Mouse (Mus musculus) brain, embryonic 14.5 days (tissue): ENCODE results near the gene Eepd1. TPM values are rescaled to one million over a fixed set of nuclear protein-coding genes. Genes with fewer than 3 reads are reported as not detected.

Experiments used
- DNase-seq: peaks from one replicate; pipeline ENCODE4 v3.0.0-alpha.2; 2011; ENCODE audit warnings: low read depth
- CTCF ChIP-seq: fragments of 200-500 bp; IDR thresholded peaks from 2 replicates; pipeline ENCODE4 v1.5.1; 2012; ENCODE audit warnings: inconsistent platforms, mild to moderate bottlenecking, moderate library complexity, borderline replicate concordance; ENCODE audit not compliant: insufficient read depth, insufficient read length; ENCODE audit errors: extremely low read depth
- POLR2A ChIP-seq: fragments of 200-500 bp; IDR thresholded peaks from 2 replicates; pipeline ENCODE4 v1.6.1; 2012; ENCODE audit warnings: mild to moderate bottlenecking, inconsistent platforms, borderline replicate concordance; ENCODE audit not compliant: poor library complexity, insufficient read depth, insufficient read length, severe bottlenecking; ENCODE audit errors: extremely low read depth
- polyA plus RNA-seq: library from polyadenylated mRNA; depleted of rRNA; stranded (reverse); fragments of >200 nt; gene quantifications from 2 replicates; pipeline ENCODE4 v1.2.3, GENCODE M21; 2012

Gene Eepd1
- polyA plus RNA-seq, 1 experiment: 5.3 TPM

DNA sequence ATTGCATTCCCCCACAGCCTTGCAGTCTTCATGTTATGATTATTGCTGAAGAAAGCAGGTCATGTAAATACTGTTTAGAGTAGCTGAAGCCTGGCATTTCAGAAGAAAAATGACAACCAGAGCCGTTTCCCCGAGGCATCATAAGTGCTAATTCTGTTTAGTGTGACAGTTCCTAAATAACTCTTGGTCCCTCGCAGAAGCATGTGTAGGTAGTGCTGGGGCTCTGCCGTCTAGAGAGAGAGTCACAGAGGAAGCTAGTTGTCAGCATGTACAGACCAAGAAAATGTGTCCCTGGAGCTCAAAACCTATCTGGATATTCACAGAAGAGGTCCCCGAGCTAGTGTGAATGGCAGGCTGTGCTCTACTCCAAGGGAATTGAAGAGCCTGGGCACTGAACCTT, 85.7 kb downstream of the Eepd1 start:
- TF ChIP-seq CTCF: no peak
- TF ChIP-seq POLR2A: no peak
- peak; percentile 7 for DNase-seq

DNA sequence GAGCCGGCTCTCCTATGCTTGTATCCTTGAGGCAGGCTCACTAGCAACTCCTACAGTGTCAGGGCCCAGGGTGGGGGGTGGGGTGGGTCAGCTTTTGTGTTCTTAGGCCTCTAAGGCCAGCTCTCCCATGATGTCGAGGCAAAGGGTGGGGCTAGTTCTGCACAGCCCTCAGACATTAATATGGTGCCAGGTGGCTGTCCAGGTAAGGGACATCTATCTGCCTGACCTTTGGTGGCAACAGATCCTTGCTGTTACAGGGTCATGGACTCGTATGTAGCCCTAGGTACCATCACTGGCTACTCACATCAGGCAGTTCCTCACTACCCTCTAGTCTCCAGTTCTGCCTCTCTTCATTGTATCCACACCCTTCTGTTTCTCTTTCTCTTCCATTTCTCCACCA, 87.4 kb downstream of the Eepd1 start:
- no peak for DNase-seq
- TF ChIP-seq CTCF (no peak), POLR2A (no peak)

DNA sequence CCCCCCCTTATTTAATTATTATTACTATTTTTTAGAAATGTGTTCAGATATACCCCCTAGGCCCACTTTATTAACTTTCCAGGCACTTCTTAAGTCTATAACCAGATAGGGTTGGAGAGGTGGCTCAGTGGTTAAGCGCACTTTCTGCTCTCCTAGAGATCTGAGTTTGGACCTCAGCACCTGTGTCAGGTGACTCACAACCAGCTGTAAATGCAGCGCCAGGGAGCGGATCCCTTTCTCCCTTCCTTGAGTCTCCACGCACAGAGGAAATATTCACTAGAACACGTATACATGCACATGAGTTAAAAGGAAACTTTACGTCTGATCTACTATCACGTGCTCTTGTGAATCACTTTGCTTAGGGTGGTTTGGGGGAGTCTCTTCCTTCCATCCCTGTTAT, 88.7 kb downstream of the Eepd1 start:
- DNase-seq: no peak
- TF ChIP-seq POLR2A: no peak
- no peak for TF ChIP-seq CTCF

DNA sequence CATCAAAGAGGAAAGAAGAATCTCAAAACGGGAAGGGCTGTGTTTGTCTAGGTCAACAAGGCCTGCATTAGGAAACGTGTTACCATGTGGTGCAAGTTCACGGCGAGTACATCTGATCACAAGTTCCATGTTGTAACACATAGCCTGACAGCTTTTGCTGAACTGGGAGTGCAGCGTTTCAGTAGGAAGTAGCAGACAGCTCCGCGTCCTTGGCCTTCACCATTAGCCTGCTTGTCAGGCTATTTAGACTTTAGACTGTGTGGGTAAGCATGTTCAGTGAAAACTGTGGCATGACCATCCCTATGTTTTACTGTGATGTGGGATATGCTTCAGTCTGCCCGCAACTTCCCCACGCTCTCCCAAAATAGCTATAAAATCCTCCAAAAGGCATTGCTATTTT, 89.1 kb downstream of the Eepd1 start:
- peak; percentile 19 for DNase-seq
- TF ChIP-seq POLR2A (no peak), CTCF (no peak)

DNA sequence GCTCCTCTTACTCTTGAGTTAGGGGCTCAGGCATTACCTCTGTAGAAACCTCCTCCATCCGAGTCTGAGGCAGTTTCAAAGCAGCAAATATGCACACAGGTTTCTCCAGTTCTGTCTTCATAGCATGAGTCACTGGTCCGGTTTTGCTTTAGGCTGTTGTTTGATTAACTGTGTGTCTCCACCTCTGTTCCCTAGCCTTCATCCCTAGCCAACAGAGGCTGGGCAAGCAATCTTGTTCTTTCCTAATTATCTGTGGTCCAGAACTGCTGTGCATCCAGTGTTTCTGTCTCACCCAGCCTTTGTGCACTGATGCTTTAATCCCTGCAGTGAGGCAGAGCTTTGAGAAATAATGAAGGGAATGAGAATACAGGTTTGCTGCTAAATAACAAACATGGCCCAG, 90.0 kb downstream of the Eepd1 start:
- TF ChIP-seq POLR2A (no peak), CTCF (no peak)
- peak; percentile 77 for DNase-seq

DNA sequence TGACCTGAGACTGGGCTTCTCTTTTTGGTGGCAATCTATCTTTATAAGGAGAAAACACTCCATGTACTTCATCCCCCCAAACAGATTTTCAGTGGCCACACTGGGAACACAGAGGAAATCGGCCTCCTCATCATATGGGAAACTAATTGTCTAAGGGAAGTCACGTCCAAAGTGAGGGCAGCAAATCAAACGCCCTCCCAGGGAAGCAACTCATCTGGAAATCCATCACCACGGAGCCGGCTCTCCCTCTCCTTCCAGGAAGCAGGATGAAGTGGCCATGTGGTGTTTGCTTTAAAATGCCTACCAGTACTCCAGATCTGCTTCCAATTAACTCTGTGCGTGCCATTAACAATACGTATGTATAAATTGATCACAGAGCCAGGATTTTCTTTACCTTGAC, 92.4 kb downstream of the Eepd1 start:
- TF ChIP-seq POLR2A: no peak
- TF ChIP-seq CTCF: no peak
- peak; percentile 9 for DNase-seq

DNA sequence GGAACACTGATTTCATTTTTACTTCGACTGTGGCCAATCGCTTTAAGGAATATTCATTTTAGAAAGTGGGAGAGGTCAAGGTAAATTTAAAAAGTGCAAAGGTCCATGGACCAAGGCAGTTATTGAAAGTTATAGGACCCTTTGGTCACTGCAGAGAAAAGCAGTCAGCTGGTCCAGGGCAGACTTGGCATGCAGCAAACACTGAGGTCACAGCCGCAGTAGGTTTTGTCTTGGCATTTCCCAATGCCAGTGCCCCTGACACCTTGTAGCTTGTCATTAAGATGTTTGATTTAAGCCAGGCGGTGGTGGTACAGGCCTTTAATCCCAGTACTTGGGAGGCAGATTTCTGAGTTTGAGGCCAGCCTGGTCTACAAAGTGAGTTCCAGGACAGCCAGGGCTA, 92.8 kb downstream of the Eepd1 start:
- DNase-seq: no peak
- TF ChIP-seq POLR2A: no peak
- TF ChIP-seq CTCF: no peak

DNA sequence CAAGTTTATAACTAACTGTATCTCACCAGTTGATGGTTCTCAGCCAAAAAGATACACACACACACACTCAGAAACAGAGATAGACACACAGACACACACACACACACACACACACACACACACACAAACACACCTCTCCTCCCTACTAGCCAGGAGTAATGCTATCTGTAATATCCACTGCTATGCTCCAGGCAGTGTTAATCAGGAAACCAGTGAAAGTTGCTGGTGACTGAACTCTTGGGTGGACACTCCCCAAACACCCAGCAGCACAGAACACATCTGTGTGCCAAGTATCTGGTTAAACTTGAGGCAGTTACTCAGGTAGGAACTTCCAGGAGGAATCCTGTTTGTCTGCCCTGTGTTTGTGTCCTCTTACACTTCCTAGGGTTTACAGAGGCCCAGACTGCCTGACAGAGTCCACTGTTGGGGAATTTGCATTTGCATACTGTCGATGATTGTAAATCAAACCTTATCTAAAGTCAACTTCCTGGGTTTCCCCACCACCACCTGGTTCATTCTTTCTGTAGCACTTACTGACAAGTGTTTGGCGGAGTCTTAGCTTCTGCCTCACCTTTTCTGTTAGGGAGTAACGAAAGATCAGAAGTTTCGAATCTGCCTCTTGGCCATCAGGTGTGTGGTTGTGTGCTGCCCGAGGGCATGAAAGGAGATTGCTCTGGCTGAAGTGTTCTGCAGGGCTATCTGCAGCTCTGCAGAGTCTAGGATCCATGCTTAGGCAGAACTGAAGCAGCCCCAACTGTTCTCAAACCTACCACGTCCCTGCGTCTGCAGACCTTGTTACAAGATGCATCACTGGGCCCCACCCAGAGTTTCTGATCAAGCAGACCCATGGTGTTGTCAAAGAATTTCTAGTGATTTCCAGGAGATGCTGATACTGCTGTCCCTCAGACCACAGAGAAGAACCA, 97.6 kb downstream of the Eepd1 start:
- TF ChIP-seq CTCF: no peak
- TF ChIP-seq POLR2A: no peak
- no peak for DNase-seq

DNA sequence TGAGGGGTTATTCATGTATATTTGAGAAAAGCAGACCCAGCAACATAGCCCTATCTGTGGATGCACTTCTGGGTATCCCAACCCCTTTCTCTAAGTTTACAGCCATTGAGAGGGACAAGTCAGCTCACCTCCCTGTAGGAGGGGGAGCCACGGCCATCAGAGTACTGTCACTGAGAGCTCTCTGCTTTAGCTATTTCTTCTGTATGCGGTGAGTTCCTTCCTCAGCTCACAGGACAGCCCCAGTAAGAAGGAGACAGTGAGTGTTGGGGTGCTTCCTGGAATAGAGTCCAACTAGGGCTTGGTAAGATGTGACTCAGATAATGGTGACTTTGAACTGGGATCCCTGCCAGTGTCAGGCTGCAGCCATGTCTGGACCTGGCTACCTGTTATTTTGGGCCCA, 102.3 kb downstream of the Eepd1 start:
- TF ChIP-seq POLR2A: no peak
- TF ChIP-seq CTCF: no peak
- DNase-seq: no peak

DNA sequence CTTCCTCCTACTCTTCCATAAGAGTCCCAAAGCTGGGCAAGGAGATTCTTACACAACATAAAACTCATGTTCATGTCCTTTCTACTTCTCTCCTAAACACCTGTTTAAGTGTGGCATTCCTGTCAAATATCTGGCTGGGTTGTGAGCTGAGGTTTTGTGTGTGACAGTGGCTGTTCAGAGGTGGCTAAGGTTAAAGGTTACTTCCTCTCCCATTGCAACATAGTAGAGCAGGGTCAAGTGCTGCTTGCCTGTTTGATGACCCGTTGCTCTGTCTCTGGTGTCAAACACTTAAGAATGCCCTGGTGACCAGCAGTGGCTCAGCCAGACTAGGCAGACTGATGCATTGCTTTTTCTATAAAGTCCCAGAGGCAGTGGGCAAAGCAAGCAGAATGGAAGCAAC, 104.3 kb downstream of the Eepd1 start:
- no peak for TF ChIP-seq CTCF
- TF ChIP-seq POLR2A: no peak
- DNase-seq: no peak

DNA sequence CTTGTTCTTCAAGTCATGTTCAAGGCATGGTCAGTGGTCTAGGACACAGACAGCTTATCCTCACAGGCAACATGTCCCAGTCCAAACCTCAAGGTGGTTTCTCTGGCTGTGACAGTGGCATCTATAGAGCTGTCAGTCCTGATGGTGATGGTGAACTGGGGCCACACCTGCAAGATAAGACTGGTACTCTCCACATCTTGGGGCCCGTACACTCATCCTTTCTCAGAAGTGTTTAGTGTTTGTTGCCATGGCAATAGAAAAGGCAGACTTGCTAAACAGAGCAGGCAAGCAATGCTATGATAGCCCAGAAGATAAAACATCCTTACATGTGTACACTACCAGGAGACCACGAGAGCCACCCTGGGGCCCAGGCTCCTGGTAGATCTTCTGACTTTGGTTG, 107.2 kb downstream of the Eepd1 start:
- DNase-seq: no peak
- TF ChIP-seq CTCF (no peak), POLR2A (no peak)

DNA sequence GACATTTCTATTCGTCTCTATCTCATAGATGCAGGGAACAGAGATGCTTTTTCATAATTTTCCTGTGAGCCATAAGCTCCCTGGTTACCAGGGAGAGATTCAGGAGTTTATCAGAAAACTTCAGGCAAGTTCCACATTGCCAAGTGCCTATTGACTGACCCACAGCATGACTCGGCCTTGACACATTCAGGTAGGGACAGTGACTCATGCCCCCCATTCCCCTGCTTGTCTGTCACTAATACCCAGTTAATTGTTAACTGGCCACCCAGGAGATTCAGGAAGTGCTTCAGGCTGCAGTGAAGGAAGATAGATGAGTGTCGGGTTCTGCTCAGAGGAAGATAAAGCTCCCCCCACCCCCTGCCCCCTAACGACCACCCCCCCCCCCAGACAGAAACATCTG, 109.4 kb downstream of the Eepd1 start:
- no peak for TF ChIP-seq POLR2A
- no peak for TF ChIP-seq CTCF
- DNase-seq: no peak

DNA sequence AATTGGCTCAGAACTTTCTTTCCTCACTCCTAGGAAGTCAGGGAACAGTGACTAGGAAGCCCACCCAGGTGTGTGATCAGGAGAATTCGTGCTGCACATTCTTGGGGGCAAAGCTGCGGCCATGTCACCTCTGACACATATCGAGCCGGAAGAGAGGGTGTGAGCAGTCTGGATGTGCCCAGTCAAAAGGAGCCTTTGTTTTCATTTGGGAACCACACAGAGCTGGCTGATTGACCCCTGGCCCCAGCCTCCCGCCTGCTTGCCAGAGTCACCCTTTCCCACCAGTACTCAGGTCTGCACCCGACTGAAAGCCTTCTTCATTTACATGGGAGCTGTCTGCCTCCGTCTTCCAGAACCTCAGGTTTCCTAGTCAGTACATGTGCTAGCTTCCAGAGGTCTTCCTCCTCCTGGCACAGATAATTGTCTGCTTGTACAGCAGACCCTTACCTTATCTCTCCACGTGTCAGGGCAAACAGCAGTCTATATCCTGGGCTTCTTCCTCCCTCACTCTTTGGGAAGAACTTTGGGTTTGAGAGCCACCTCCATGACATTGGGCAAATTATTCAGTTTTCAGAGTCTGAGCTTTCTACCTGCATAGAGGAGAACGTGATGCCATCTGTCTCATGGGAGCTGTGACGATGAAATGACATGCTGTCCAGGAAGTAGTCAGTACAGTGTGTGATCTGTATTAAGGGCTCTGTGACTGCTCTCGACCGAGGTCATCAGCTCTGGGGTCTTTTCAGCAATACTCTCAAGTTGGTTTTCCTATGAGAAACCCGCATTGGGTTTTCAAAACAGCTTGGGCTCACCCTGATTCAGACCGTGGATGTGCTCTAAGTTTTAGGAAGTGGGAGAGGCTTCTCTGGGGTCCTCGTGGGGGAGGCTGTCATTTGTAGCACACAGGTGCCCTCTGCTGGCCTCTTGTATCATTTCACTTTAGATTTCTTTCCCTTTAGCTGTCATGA, 110.3 kb downstream of the Eepd1 start:
- TF ChIP-seq POLR2A (no peak), CTCF (peak; percentile 85)
- DNase-seq: peak; percentile 81
